Mouse (Mus musculus) CH12.LX (cell line): ENCODE data around the gene 4933416C03Rik. TPM values are rescaled to one million over a fixed set of nuclear protein-coding genes. Genes with fewer than 3 reads are reported as not detected.

Experiments
- DNase-seq: peaks from one replicate; pipeline ENCODE4 v3.0.0-alpha.2; 2013; ENCODE audit errors: extremely low read depth
- H3K27ac ChIP-seq: 2 replicates; pipeline ENCODE4 v1.5.1; 2012; ENCODE audit warnings: low read depth, mild to moderate bottlenecking, control low read depth, moderate library complexity; ENCODE audit not compliant: insufficient read depth
- H3K27me3 ChIP-seq: replicated peaks from 2 replicates; pipeline ENCODE3; 2012; ENCODE audit warnings: inconsistent platforms
- H3K36me3 ChIP-seq, 2 experiments: replicated peaks in 1 of 2; 2 replicates each; pipeline versions ENCODE3 to v1.6.1; 2012; ENCODE audit warnings: inconsistent platforms in 1 of 2, low read length in 1 of 2, mild to moderate bottlenecking in 1 of 2, mixed read lengths in 1 of 2, moderate library complexity in 1 of 2; ENCODE audit not compliant: control insufficient read depth in 1 of 2, insufficient read depth in 1 of 2
- H3K4me1 ChIP-seq, 2 experiments: 2 replicates each; pipeline ENCODE4 v1.6.1; 2012; ENCODE audit warnings: inconsistent platforms in 1 of 2, moderate library complexity in 1 of 2; ENCODE audit not compliant: insufficient read depth in 2 of 2, control insufficient read depth in 1 of 2
- H3K4me2 ChIP-seq: 2 replicates; pipeline ENCODE4 v1.6.1; 2012; ENCODE audit warnings: low read depth, mild to moderate bottlenecking, control low read depth; ENCODE audit not compliant: poor library complexity, insufficient read depth, severe bottlenecking
- H3K4me3 ChIP-seq, 3 experiments: fragments of 150-350 bp in 1 of 3; sonication (generic) in 1 of 3; replicated peaks in 1 of 3; 2 replicates each; pipeline versions ENCODE3 to v1.5.1; 2011 to 2012; ENCODE audit warnings: low read depth in 2 of 3, low read length in 2 of 3, mild to moderate bottlenecking in 2 of 3, moderate library complexity in 2 of 3, control low read depth in 1 of 3, improper control_type of control experiment in 1 of 3, inconsistent platforms in 1 of 3, mixed read lengths in 1 of 3; ENCODE audit not compliant: poor library complexity in 1 of 3
- H3K79me2 ChIP-seq: replicated peaks from 2 replicates; pipeline ENCODE4 v1.6.1; 2012; ENCODE audit warnings: mild to moderate bottlenecking, moderate library complexity; ENCODE audit not compliant: control insufficient read depth, poor library complexity, insufficient read depth, severe bottlenecking; ENCODE audit errors: extremely low read depth
- H3K9ac ChIP-seq: 2 replicates; pipeline ENCODE4 v1.6.1; 2012; ENCODE audit warnings: low read depth, mild to moderate bottlenecking, control low read depth, moderate library complexity; ENCODE audit not compliant: insufficient read depth
- H3K9me3 ChIP-seq: replicated peaks from 2 replicates; pipeline ENCODE3; 2012; ENCODE audit warnings: low read length, inconsistent platforms, mixed read lengths
- BHLHE40 ChIP-seq: IDR thresholded peaks from 2 replicates; pipeline ENCODE4 v1.6.1; 2011; ENCODE audit warnings: mild to moderate bottlenecking, low read depth, low read length, improper control_type of control experiment
- CHD2 ChIP-seq: IDR thresholded peaks from 2 replicates; pipeline ENCODE4 v1.6.1; 2011; ENCODE audit warnings: low read length, improper control_type of control experiment
- CTCF ChIP-seq, 2 experiments: IDR thresholded peaks in 1 of 2; conservative IDR thresholded peaks in 1 of 2; 2 replicates each; pipeline ENCODE4 v1.5.1; 2011 to 2012; ENCODE audit warnings: low read depth in 2 of 2, low read length in 2 of 2, improper control_type of control experiment in 1 of 2, inconsistent platforms in 1 of 2, mild to moderate bottlenecking in 1 of 2, moderate library complexity in 1 of 2
- E2F4 ChIP-seq: IDR thresholded peaks from 2 replicates; pipeline ENCODE4 v1.6.1; 2011; ENCODE audit warnings: low read depth, low read length, improper control_type of control experiment; ENCODE audit not compliant: insufficient replicate concordance
- EP300 ChIP-seq: IDR thresholded peaks from 2 replicates; pipeline ENCODE4 v1.6.1; 2011; ENCODE audit warnings: low read length, improper control_type of control experiment
- ETS1 ChIP-seq: conservative IDR thresholded peaks from 2 replicates; pipeline ENCODE4 v1.6.1; 2012; ENCODE audit warnings: low read depth, mild to moderate bottlenecking, inconsistent platforms, low read length, improper control_type of control experiment, moderate library complexity
- GABPA ChIP-seq: IDR thresholded peaks from 2 replicates; pipeline ENCODE4 v1.6.1; 2012; ENCODE audit warnings: low read depth, low read length, improper control_type of control experiment, inconsistent platforms; ENCODE audit not compliant: insufficient replicate concordance
- HCFC1 ChIP-seq: IDR thresholded peaks from 2 replicates; pipeline ENCODE4 v1.6.1; 2012; ENCODE audit warnings: low read depth, mild to moderate bottlenecking, inconsistent platforms, low read length, improper control_type of control experiment
- IRF4 ChIP-seq: IDR thresholded peaks from 2 replicates; pipeline ENCODE4 v1.6.1; 2014; ENCODE audit warnings: low read depth, mild to moderate bottlenecking, inconsistent platforms, low read length, improper control_type of control experiment
- JUND ChIP-seq: conservative IDR thresholded peaks from 2 replicates; pipeline ENCODE4 v1.6.1; 2011; ENCODE audit warnings: low read depth, low read length, improper control_type of control experiment
- KAT2A ChIP-seq: IDR thresholded peaks from 2 replicates; pipeline ENCODE4 v1.6.1; 2012; ENCODE audit warnings: low read length, improper control_type of control experiment, inconsistent platforms; ENCODE audit not compliant: insufficient replicate concordance
- MAX ChIP-seq: IDR thresholded peaks from 2 replicates; pipeline ENCODE4 v1.6.1; 2011; ENCODE audit warnings: low read length, improper control_type of control experiment
- MAZ ChIP-seq: IDR thresholded peaks from 2 replicates; pipeline ENCODE4 v1.6.1; 2012; ENCODE audit warnings: low read depth, mild to moderate bottlenecking, inconsistent platforms, low read length, improper control_type of control experiment, moderate library complexity
- MEF2A ChIP-seq: IDR thresholded peaks from 2 replicates; pipeline ENCODE4 v1.6.1; 2014; ENCODE audit warnings: low read depth, mild to moderate bottlenecking, inconsistent platforms, low read length, improper control_type of control experiment, borderline replicate concordance
- MXI1 ChIP-seq: IDR thresholded peaks from 2 replicates; pipeline ENCODE4 v1.6.1; 2011; ENCODE audit warnings: mild to moderate bottlenecking, low read depth, low read length, improper control_type of control experiment
- NELFE ChIP-seq: IDR thresholded peaks from 2 replicates; pipeline ENCODE4 v1.6.1; 2011; ENCODE audit warnings: low read depth, low read length, improper control_type of control experiment
- NRF1 ChIP-seq: IDR thresholded peaks from 2 replicates; pipeline ENCODE4 v1.6.1; 2014; ENCODE audit warnings: low read depth, mild to moderate bottlenecking, inconsistent platforms, low read length, improper control_type of control experiment, moderate library complexity
- POLR2A ChIP-seq: IDR thresholded peaks from 2 replicates; pipeline ENCODE4 v1.6.1; 2011; ENCODE audit warnings: low read depth, mild to moderate bottlenecking, improper control_type of control experiment, low read length
- RCOR1 ChIP-seq: conservative IDR thresholded peaks from 2 replicates; pipeline ENCODE4 v1.6.1; 2012; ENCODE audit warnings: low read depth, mild to moderate bottlenecking, inconsistent platforms, low read length, improper control_type of control experiment
- SIN3A ChIP-seq: IDR thresholded peaks from 2 replicates; pipeline ENCODE4 v1.6.1; 2012; ENCODE audit warnings: low read length, improper control_type of control experiment, inconsistent platforms
- SMC3 ChIP-seq: IDR thresholded peaks from 2 replicates; pipeline ENCODE4 v1.6.1; 2011; ENCODE audit warnings: low read depth, low read length, improper control_type of control experiment
- TBP ChIP-seq: conservative IDR thresholded peaks from 2 replicates; pipeline ENCODE4 v1.6.1; 2011; ENCODE audit warnings: low read depth, low read length, improper control_type of control experiment
- TCF12 ChIP-seq: IDR thresholded peaks from 2 replicates; pipeline ENCODE4 v1.6.1; 2014; ENCODE audit warnings: low read depth, mild to moderate bottlenecking, inconsistent platforms, low read length, improper control_type of control experiment
- UBTF ChIP-seq: IDR thresholded peaks from 2 replicates; pipeline ENCODE4 v1.6.1; 2012; ENCODE audit warnings: low read depth, mild to moderate bottlenecking, inconsistent platforms, low read length, improper control_type of control experiment, moderate library complexity
- USF1 ChIP-seq: IDR thresholded peaks from 2 replicates; pipeline ENCODE4 v1.6.1; 2014; ENCODE audit warnings: low read depth, mild to moderate bottlenecking, inconsistent platforms, low read length, improper control_type of control experiment
- USF2 ChIP-seq: conservative IDR thresholded peaks from 2 replicates; pipeline ENCODE4 v1.6.1; 2011; ENCODE audit warnings: low read depth, low read length, improper control_type of control experiment
- ZC3H11A ChIP-seq: IDR thresholded peaks from 2 replicates; pipeline ENCODE4 v1.6.1; 2012; ENCODE audit warnings: low read depth, mild to moderate bottlenecking, inconsistent platforms, low read length, improper control_type of control experiment
- ZMIZ1 ChIP-seq: IDR thresholded peaks from 2 replicates; pipeline ENCODE4 v1.6.1; 2012; ENCODE audit warnings: low read depth, mild to moderate bottlenecking, inconsistent platforms, low read length, improper control_type of control experiment
- ZNF384 ChIP-seq: IDR thresholded peaks from 2 replicates; pipeline ENCODE4 v1.6.1; 2012; ENCODE audit warnings: low read depth, low read length, improper control_type of control experiment, inconsistent platforms
- dilution Hi-C: fragments of 300-500 bp; cut with MboI; formaldehyde crosslinking; loops from 2 replicates; pipeline ENCODE4 v1.14.3; 2020; ENCODE audit warnings: low sequenced_read_pairs; ENCODE audit not compliant: extremely low pct_unique_long_range_greater_than_20kb, extremely low pct_ligation_motif_present
- in situ Hi-C: fragments of 300-500 bp; cut with MboI; formaldehyde crosslinking; loops from 3 replicates; pipeline ENCODE4 v1.14.3; 2019; ENCODE audit warnings: low sequenced_read_pairs, low pct_ligation_motif_present, low pct_unique_long_range_greater_than_20kb, mixed read lengths
- polyA plus RNA-seq: library from polyadenylated mRNA; unstranded; fragments of >175 nt; gene quantifications from 2 replicates; pipeline ENCODE4 v1.2.1, GENCODE M21; 2012; ENCODE audit warnings: low read depth; ENCODE audit not compliant: insufficient read length
- total RNA-seq, 2 experiments: library from RNA; depleted of rRNA; stranded (reverse); fragments of 300-350 nt in 1 of 2; fragments of >200 nt in 1 of 2; gene quantifications; 2 replicates each; pipeline ENCODE4 v1.2.3; 2012 to 2014

The 4933416C03Rik gene
- total and polyA plus RNA-seq, 3 experiments = not detected

DNA sequence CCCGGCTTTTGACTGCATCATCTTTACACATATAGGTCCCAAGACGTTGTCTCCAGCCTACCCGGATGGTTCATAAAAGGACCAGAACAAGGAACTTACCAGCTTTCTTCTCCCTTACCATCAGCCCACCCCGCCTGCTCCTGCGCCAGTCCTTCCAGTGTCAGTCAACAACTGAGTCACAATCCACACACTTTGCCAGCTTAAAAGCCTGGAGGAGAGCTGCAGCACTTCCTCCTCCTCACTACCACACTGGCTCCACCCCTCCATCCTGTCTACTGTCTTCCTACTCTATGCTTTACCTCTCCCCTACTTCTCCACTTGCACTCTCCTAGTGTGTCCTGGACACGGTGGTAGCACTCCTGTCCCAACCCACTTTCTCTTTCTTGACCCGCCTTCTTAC lies 15.2 kb downstream of the 4933416C03Rik start:
- H3K9me3 ChIP-seq = no peaks in the 10 kb centered on the region
- DNase-seq = no peak
- no peak overlapping the region for H3K4me2 ChIP-seq
- no peak overlapping the region for H3K4me3 ChIP-seq
- dilution Hi-C loops (no loop called here), in situ Hi-C loops (loop anchor here (25.0 kb wide), 1 partner anchor 89 kb away; no protein-coding TSS in a partner anchor)
- no peaks in the 10 kb centered on the region for H3K27me3 ChIP-seq
- H3K9ac ChIP-seq = no peak overlapping the region
- no peak overlapping the region for H3K27ac ChIP-seq
- H3K36me3 ChIP-seq = no peaks in the 10 kb centered on the region
- TF ChIP-seq MAX = no peak
- TF ChIP-seq CHD2 = no peak
- TF ChIP-seq SMC3 = no peak
- no peak for TF ChIP-seq TCF12
- no peak for TF ChIP-seq NELFE
- TF ChIP-seq ZNF384 = no peak
- no peak for TF ChIP-seq TBP
- TF ChIP-seq USF1 = no peak
- TF ChIP-seq MXI1 = no peak
- no peak for TF ChIP-seq ETS1
- TF ChIP-seq JUND = no peak
- no peak for TF ChIP-seq MAZ
- no peak for TF ChIP-seq SIN3A
- TF ChIP-seq RCOR1 = no peak
- no peak for TF ChIP-seq POLR2A
- no peak for TF ChIP-seq E2F4
- TF ChIP-seq EP300 = no peak
- no peak for TF ChIP-seq UBTF
- TF ChIP-seq MEF2A = no peak
- no peaks in the 10 kb centered on the region for H3K79me2 ChIP-seq
- H3K4me1 ChIP-seq = no peaks in the 10 kb centered on the region

DNA sequence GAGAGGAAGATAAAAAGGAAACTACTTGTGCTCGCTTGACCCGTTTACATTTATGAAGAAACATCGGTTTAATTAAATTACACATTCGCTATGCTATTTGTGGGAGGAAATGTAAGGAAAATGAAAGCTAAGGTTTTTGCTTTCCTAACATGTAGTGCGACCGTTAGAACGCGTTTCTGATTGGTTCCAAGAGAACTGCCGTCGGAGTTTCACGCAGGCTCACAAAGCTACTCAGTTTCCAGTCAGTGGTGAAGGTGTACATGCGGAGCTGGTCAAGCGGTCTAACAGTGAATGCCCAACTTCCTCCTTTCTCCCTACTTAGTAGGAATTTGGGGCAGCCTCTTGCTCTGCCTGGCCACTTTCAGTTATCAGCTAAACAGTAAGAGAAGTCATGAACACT lies 17.3 kb downstream of the 4933416C03Rik start:
- no peak overlapping the region for H3K9ac ChIP-seq
- in situ Hi-C loops = loop anchor here (25.0 kb wide), 1 partner anchor 91 kb away; no protein-coding TSS in a partner anchor
- DNase-seq = no peak

More for the DNA sequence above, 17.3 kb downstream of the 4933416C03Rik start:
- Histone ChIP-seq H3K36me3 (no peaks in the 10 kb centered on the region), H3K4me1 (no peaks in the 10 kb centered on the region), H3K9me3 (no peaks in the 10 kb centered on the region), H3K79me2 (no peaks in the 10 kb centered on the region), H3K4me3 (no peak overlapping the region), H3K4me2 (no peak overlapping the region), H3K27ac (no peak overlapping the region), H3K27me3 (no peaks in the 10 kb centered on the region)
- dilution Hi-C loops = no loop called here
- TF ChIP-seq IRF4 (no peak), KAT2A (no peak), ZC3H11A (no peak), NRF1 (no peak), HCFC1 (no peak), GABPA (no peak), E2F4 (no peak), CTCF (conservative IDR thresholded peaks at IDR 0.05 in 1 of 2, IDR thresholded peaks at IDR 0.05 in 1 of 2; ENCODE audit: low read depth in 2 of 2, low read length in 2 of 2) (no peak), ETS1 (no peak), TCF12 (no peak), USF2 (no peak), ZMIZ1 (no peak), MAZ (no peak), JUND (no peak), BHLHE40 (no peak), SMC3 (no peak)
